Mouse (Mus musculus) hematopoietic stem cell, adult 5-6 weeks (primary cell): ENCODE data around the gene Lhx1. TPM values are rescaled to one million over a fixed set of nuclear protein-coding genes. Genes with fewer than 3 reads are reported as not detected.

ENCODE experiments used
- ATAC-seq, 2 experiments: fragments of 125-278 bp in 1 of 2; replicated peaks in 1 of 2; 2 replicates each; pipeline ENCODE4 v1.8.0; 2016 to 2017; ENCODE audit warnings: inconsistent platforms in 2 of 2, mild to moderate bottlenecking in 2 of 2, moderate number of reproducible peaks in 2 of 2, low read depth in 1 of 2, moderate TSS enrichment in 1 of 2; ENCODE audit not compliant: low FRiP score in 2 of 2, poor library complexity in 2 of 2, severe bottlenecking in 2 of 2, insufficient read depth in 1 of 2, low TSS enrichment in 1 of 2
- total RNA-seq: library from RNA; stranded (forward); fragments of 172-1452, 232-1000 nt; gene quantifications from 2 replicates; pipeline ENCODE4 v1.2.3, GENCODE M21; 2017

The Lhx1 gene
- total RNA-seq, 1 experiment from 2014 or later: not detected

GRCm38 (mm10) chr11:84516501-84517240, 8.7 kb downstream of the Lhx1 start:
- ATAC-seq: no peak

GRCm38 (mm10) chr11:84513171-84514116, 11.9 kb downstream of the Lhx1 start, which contains the start of gene Aatf:
Gene Aatf, minus strand, starts transcription at chr11:84513522.
- ATAC-seq: peak; percentile 82 to 98

DNA sequence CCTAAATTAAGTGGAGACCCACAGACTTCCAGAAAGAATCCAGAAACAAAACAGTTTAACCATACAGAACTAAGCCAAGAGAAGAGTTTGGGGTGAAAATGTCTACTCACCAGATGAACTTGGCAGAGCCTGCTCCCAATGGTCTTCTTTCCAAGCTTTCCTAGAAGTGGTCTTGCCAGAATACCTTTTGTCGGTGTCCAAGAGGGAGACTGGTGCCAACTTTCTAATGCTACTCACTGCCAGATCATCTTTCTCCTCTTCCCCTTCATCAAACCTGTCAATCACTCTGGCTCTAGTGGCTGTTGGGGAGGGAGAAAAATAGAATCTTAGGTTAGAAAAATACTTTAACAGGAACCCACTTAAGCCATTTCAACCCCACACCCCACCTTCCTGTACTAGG, 13.3 kb downstream of the Lhx1 start:
- no peak for ATAC-seq

DNA sequence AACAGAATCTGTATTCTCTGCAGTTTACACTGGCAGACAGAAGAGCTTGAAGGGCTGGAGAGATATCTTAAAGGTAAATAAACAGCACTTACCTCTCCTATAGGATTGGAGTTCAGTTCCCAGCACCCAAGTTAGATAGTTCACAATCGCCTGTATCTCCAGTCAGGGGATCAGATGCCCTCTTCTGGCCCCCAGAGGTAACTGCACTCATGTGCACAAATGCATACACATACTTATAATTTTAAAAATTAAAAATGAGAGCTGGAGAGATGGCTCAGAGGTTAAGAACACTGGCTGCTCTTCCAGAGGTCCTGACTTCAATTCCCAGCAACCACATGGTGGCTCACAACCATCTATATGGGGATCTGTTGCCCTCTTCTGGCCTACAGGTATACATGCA, 21.0 kb downstream of the Lhx1 start:
- ATAC-seq: no peak

DNA sequence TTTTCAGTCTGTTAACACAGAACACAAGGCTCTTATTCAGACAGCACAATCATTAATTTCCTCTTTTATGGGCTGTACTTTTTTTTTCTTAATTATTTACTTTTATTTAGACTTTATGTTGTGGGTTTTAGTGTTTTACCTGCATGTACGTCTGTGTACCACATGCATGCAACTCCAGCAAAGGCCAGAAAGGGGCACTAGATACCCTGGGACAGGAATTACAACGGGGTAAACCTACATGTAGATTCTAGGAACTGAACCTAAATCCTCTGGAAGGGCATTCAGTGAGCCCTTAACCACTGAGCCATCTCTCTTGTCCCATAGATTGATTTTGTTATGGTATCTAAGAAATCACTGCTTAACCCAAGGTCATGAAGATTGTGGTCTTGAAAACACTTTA, 27.4 kb downstream of the Lhx1 start:
- no peak; a peak in 1 of 4 replicates for ATAC-seq

DNA sequence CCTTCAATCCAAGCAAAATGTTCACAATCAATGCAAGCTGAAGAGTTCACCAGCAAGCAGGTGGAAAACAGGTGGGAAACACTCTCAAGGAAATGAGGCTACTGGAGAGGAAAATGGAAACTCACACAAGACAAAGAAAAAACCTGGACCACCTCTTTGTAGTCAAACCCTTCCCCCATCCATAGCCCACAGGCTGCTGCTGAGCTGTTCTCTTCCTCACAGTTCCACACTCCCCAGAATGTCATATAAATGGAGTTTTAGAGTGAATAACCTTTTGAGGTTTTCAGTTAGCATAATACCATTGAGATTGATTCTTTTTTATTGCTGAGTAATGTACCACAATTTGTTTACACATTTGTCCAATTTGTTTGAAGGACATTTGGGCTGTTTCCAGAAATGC, 28.4 kb downstream of the Lhx1 start:
- ATAC-seq: no peak

DNA sequence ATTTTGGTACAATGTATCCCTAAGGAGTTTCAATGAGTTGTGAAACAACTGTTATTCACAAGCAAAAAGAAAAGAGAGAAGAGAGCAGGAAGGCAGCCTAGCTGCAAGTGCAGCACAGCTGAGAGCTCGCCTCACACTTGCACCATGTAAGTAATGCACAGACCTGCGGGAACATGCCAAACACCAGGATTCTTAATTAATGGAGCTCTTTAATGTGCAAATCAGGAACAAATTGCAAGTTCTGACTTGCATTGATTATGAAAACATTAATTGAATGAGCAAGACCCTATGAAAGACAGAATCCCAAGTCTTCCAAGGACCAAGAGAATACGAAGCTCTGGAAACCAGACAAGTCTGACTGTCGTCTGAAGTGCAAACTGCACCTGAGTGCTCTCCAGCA, 29.6 kb downstream of the Lhx1 start:
- no peak for ATAC-seq

DNA sequence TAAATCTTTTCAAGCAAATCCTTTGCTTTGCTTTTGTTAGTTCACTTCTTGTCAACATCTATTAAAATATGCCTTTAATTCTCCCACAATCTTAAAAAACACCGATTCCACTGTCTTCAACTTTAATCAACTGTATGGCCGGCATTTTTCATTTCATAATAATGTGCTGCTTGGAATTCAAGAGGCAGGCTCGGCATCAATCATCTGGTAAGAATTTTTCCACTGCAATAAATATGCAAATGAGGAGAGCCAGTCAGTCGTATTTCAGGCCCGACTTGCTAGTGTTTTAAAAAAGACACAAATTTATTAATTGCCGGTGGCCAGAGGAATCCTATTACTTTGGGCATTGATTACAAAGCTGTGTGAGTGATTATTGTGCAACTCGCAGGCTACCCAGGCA, 43.7 kb downstream of the Lhx1 start:
- no peak for ATAC-seq

- no peak for ATAC-seq
Observed at GRCm38 (mm10) chr11:84480451-84480850, 44.9 kb downstream of the Lhx1 start.

- no peak for ATAC-seq
Observed at GRCm38 (mm10) chr11:84476641-84477040, 48.7 kb downstream of the Lhx1 start.

DNA sequence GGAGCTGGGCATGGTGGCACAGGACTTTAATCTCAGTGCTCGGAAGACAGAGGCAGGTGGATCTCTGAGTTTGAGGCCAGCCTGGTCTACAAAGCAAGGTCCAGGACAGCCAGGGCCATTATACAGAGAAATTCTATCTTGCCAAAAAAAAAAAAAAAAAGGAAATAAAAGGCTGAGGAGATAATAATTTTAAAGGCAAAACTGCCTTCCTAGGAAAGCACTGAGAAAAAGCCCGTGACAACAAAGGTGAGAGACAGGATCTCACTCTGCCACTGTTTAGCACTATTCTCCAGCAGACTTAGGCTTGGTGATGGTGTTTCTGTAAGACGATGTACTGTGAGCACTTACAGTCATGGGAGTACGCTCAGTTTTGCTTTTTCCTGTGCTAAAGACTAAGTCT, 49.3 kb downstream of the Lhx1 start:
- ATAC-seq: no peak

DNA sequence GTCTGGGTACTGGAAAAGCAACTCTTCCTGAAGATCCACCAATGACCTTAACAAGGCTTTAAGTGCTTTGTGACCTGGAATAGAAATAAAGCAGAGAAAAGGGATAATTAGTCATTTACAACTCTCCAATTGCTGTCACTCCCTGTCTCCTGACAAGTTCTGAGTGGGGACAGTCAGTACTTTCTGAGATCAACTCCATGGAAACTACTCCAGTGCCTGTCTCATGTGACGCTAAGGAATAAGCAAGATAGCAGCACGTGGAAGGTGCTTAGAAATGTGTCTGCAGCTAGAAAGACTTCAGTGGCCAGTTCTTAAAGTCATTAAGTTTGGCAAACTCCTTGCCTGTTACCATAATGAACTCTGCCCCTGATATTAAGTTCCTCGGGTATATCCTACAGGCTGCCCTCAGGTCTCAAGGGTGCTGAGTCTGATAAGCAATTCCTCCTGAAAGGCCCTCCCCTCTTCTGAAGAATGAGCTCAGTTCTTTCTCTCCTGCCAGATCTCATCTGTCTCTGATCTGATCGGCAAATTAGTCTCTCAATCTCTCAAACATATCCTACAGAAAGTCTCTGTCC, 52.2 kb downstream of the Lhx1 start:
- ATAC-seq: no peak

Other genes with a start within 250 kb of the Lhx1 start
- 106 and 107 TPM in 2 replicates for gene Aatf, start 12.0 kb downstream of the Lhx1 start, total RNA-seq